Mouse (Mus musculus): ENCODE data around the gene Vps26a.

DNA sequence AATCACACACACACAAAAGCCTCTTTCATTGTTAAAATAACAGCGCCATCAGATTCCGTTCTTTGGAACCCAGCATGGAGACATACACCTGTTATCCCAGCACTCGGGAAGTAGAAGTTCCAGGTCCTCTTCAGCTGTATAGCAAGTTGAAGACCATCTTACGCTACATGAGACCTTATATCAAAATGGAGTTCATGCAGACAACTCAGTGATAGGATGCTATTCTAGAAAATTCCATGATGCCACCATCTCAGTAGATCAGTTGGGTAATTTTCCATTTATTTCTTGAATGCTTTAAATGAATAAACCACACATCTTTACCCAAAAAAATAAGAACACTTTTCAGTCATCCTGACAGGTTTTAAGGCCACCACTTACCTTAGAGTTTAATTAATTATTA is 20.5 kb upstream of the Vps26a start:
- no peak for TF ChIP-seq TAL1 (conservative IDR thresholded peaks at IDR 0.05; ENCODE audit: low read depth, low read length)
- TF ChIP-seq GATA1 (IDR thresholded peaks at IDR 0.05; ENCODE audit: borderline replicate concordance, low read length) = no peak
- no peak for TF ChIP-seq CTCF (IDR thresholded peaks at IDR 0.05; ENCODE audit: low read depth, low read length)
- TF ChIP-seq GATA2 (IDR thresholded peaks at IDR 0.05; ENCODE audit: borderline replicate concordance, low read depth, low read length) = no peak
